Mouse (Mus musculus) stomach, adult 2 months (tissue): ENCODE results near the gene Eif4g1. TPM values are rescaled to one million over a fixed set of nuclear protein-coding genes. Genes with fewer than 3 reads are reported as not detected.

Source experiments
- polyA plus RNA-seq: library from polyadenylated mRNA; depleted of rRNA; stranded (reverse); fragments of >200 nt; gene quantifications from 2 replicates; pipeline ENCODE4 v1.2.3, GENCODE M21; 2012; rRNA removed

Eif4g1 gene
- 180 and 189 TPM in 2 replicates for polyA plus RNA-seq

DNA sequence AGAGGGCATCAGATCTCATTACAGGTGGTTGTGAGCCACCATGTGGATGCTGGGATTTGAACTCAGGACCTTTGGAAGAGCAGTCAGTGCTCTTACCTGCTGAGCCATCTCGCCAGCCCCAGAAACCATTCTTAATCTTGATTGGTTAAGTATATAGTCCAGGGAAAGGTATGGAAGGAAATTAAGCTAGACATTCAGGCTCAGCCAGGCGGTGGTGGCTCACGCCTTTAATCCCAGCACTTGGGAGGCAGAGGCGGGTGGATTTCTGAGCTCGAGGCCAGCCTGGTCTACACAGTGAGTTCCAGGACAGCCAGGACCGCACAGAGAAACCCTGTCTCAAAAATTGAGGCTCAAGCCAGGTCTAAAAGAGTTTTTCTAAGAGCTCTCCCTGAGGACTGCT, at the start of gene Eif4g1:
Gene Eif4g1 (plus strand): TSS at position 301 of the 400 bp plus-strand sequence.

DNA sequence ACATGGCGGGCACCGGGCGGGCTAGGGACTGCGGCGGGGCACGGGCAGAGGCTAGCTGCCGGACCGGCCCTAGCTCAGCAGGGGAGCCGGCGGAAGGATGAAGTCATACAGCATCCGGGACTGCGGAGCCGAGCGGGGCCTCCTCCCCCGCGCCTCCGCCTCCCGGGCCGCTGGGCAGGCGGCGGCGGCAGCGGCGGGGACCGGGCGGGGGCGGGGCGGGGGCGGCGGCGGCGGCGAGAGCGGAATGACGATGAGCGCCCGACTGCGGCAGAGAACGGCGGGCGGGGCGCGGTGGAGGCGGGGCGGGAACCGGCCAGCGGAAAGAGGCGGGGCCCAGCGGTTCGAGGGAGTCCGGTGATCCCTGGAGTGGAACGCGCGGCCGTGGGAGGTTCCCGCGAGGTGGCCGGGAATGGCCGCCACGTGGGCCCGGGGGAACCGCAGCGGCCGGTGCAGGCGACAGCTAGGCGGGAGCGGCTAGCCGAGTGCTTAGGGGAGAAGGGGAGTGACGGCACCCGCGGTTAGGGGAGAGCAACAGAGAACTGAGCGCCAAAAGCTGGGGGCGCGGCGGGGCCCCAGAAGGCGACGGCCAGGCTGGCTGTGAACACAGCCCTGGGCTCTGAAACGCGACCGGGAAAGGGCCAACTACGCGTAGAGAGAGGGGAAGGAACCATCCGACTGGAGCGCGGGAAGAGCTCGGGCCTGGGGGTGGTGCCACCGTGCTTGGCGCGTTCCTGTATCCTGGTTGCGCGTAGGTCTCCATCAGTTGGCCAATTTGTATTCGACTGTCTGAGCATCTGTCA, 46.7 kb upstream of the Eif4g1 start, which contains the start of gene Camk2n2:
Gene Camk2n2 (minus strand): TSS at position 97 of the 800 bp plus-strand sequence.

DNA sequence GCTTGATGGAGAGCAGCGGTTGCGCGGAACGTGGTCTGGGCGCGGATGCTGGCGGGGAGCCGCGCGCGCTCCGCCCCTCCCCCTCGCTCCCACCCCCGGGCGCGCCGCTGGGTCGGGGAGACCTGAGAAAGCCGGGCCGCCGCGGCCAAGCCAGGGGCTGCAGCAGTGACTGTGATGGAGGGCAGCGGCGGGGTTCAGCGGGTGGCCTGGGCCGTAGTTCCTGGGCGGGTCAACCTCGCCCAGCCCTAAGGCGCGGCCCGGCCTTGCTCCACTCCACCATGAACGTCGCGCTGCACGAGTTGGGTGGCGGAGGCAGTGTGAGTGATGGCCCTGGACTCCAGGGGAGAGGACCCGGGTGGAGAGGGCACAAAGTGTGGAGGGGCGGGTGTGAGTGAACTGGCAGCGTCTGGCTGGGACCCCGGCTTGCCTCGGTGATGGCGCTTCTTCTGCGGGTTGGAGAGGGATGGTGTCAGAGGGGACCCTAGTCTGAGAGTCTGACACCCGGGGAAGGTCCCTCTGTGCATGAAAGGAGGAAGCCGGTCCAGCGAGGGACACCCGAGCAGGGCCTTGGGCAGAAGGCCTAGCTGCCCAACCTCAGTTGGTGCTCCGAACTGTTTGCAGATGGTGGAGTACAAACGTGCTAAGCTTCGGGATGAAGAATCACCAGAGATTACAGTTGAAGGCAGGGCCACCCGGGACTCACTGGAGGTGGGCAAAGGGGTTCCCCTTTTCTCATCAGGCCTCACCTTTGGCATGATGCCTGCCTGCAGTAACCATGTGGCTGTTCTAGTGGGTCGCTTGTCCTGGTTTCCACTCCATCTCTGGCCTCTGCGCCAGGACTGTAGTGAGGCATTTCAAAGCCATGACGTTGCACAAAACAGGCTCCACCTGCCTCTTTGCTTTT, 38.1 kb upstream of the Eif4g1 start, which contains the start of gene Ece2:
Gene Ece2 (plus strand): TSS at position 98 of the 904 bp plus-strand sequence.

DNA sequence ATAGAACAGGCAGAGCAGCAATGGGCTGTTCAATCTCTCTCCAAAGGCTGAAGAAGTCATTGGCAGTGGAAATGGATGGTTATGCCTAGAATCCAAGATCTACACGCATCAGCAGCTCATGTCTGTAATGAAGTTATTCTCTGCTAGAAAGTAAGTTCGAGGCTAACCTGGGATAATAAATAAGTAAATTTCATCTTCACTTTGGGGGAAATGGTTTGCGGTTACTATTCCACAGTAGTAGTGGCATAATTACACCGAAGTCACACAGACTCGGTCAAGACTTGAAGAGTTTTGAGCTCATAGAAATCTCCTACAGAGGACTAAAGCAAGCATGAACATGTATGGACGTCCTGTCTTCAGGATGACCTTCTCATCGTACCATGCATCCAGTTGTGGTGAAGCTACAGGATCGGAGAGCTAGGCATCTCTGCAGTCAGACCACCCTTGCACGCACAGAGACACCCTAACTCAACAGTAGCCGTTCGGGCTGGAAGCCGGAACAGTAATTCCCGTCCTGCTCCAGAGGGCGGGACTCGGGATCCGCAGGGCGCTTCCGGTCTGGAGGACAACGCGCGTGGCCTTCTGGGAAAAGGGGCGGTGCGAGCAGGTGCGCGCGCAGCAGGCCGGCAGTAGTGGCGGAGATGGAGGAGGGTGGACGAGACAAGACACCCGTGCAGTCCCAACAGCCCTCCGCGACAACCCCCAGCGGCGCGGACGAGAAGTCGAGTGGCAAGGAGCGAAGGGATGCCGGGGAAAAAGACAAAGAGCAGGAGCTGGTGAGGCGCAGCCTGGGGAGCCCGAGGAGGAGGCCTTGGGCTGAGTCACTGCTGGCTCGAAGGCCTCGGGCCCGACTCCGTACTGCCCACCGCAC, 16.8 kb upstream of the Eif4g1 start, which contains the start of gene Psmd2:
Gene Psmd2 (plus strand): TSS at position 577 of the 871 bp plus-strand sequence.

DNA sequence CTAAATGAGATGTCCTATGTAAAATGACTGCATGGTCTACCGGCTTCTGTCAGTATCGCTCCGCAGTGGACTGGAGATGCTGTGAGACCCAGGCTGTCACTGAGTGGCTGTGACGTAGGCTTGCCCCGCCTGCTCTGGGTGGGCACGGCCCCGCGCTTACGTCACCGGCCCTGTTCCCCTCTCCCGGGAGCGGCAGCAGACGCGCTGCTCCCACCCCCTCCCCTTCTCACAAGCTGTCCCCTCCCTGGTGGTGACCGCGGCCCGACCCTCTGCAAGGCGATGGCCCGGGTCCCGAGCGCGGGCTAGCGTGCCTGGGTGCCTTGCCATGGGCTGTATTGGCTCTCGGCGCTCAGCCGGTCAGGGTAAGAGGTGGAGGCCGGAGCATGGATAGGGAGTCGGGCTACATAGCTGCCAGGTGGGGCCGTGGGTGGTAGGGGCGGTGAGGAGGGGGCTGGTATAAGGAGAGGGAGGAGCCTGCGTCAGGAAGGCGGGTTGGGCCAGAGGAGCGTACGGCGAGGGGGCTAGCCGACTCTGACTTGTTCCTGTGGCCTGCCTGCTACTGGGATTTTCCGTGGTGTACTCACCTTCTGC, 25.1 kb downstream of the Eif4g1 start, which contains the start of gene Fam131a:
Gene Fam131a (plus strand): TSS at position 131 of the 591 bp plus-strand sequence.

DNA sequence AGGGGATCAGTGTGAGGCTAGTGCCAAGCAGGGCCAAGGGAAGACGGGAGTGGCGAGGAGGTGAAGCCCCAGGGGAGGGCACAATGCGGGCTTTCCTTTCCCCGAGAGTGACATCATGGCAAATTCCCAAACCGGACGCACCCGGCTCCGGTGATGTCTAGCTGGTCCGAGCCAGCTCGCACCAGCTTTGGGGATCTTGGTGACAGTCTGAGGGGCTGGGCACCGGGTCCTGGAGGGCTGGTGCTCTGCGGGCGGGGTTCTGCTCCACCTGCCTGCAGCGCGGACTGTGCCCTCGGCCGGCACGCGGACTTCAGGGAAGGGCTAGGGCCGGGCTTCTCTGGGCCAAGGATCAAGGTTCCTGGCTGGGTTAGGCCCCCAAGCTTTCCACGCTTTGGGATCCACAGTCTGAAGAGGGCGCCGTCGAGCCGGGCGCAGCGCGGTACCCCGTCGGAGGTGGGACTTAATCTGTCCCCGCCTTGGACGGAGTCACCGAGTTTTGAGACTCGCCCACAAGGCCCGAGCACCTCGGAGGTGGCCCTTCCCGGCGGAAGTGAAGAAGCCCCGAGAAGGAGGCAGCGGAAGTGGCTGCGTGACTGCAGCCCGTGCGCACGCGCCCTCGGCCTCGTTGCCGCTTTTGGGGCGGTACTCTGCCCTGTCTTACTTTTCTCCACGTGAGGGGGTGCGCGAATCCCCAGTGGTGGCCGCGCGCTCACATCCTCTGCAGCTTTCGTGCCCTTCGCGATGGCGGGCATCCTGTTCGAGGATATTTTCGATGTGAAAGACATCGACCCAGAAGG, 49.3 kb downstream of the Eif4g1 start, which contains the start of the genes Polr2h and Clcn2:
Gene Polr2h (plus strand): TSS at position 485 of the 797 bp plus-strand sequence.
Gene Clcn2 (minus strand): TSS at position 566 of the 797 bp plus-strand sequence.

DNA sequence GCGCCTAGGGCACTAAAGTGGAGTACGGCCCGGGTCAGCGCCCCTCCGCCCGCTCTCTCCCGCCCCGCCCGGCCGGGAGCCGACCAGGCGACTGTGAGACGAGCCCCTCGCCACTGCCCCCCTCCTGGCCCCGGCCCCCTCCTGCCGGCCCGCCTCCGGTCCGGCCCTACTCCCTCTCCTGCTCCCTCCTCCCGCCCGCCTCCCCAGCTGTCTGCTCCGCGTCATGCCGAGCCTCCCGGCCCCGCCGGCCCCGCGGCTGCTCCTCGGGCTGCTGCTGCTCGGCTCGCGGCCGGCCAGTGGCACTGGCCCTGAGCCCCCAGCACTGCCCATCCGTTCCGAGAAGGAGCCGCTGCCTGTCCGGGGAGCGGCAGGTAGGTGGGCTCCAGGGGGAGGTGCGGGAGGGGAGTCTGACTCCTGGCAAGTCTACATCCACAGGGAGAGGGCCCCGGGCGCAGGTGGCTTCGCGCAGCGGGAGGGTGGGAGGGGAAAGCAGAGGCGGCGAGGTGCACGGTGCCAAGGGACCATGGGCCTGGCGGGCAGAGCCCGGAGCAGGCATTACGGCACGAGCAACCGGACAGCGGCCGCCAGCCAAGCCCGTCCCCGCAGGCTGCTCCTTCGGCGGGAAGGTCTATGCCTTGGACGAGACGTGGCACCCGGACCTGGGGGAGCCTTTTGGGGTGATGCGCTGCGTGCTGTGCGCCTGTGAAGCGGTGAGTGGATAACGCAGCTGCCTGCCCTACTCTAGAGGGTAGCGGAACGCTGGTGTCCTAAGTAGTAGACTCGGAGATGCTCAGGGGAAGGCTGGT, 65.0 kb downstream of the Eif4g1 start, which contains the start of gene Chrd:
Gene Chrd (plus strand): TSS at position 203 of the 806 bp plus-strand sequence.

DNA sequence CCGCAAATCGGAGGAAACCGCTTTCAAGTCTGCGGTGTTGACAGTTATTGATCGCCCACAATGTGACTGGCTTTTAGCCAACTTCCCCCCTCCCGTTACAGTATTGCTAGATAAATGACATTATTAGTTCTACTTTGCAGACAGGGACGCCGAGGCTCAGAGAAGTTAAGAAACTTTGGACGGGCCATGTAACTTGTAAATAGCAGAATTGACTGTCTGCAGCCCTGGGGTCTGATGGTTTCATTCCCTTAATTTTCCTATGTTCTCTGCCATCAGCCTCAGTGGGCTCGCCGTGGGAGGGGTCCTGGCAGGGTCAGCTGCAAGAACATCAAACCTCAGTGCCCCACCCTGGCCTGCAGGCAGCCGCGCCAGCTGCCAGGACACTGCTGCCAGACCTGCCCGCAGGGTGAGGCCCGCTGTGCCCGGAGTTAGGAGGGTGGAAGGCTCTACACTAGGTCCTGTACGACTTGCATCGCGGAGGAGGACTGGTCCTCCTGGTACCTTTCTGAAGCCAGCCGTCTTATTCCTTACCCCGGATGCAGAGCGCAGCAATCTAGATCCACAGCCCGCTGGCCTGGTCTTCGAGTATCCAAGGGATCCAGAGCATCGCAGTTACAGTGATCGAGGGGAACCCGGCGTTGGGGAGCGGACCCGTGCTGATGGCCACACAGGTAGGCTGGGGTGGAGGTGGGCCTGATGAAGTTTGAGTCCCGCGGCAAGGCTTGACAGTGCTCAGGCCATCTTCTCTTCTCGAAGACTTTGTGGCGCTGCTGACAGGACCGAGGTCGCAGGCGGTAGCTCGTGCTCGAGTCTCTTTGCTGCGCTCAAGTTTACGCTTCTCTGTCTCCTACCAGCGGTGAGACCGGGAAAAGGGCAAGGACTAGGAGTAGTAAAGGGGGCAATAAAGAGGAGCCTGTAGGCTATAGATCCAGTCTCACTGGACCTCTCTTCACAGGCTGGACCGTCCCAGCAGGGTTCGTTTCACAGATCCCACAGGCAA, 65.9 kb downstream of the Eif4g1 start, which contains the start of gene Thpo:
Gene Thpo (minus strand): TSS at position 781 of the 1,000 bp plus-strand sequence.

Other genes with a start within 250 kb of the Eif4g1 start
- 21.2 and 31.6 TPM in 2 replicates for gene Abcc5, start 241.9 kb upstream of the Eif4g1 start, polyA plus RNA-seq
- 9.7 and 10.6 TPM in 2 replicates for gene Eif2b5, start 169.5 kb upstream of the Eif4g1 start, polyA plus RNA-seq
- 19.6 and 25.7 TPM in 2 replicates for gene Dvl3, start 151.3 kb upstream of the Eif4g1 start, polyA plus RNA-seq
- gene Ap2m1, start 132.8 kb upstream of the Eif4g1 start, polyA plus RNA-seq, result 164 and 178 TPM in 2 replicates
- 9.7 and 15.9 TPM in 2 replicates for gene Abcf3, start 119.7 kb upstream of the Eif4g1 start, polyA plus RNA-seq
- 5.4 and 6.0 TPM in 2 replicates for gene Vwa5b2, start 78.8 kb upstream of the Eif4g1 start, polyA plus RNA-seq
- gene Eef1akmt4, start 56.7 kb upstream of the Eif4g1 start, polyA plus RNA-seq, result 9.2 and 10.2 TPM in 2 replicates
- gene Gm49333, start 56.7 kb upstream of the Eif4g1 start, polyA plus RNA-seq, result 0.11 TPM in 1 of 2 replicates, not detected in the other
- gene Alg3, start 56.6 kb upstream of the Eif4g1 start, polyA plus RNA-seq, result 18.0 and 20.6 TPM in 2 replicates
- gene Camk2n2, start 47.0 kb upstream of the Eif4g1 start, polyA plus RNA-seq, result 5.6 and 9.2 TPM in 2 replicates
- 0.17 and 1.1 TPM in 2 replicates for gene Ece2, start 38.5 kb upstream of the Eif4g1 start, polyA plus RNA-seq
- gene Psmd2, start 16.7 kb upstream of the Eif4g1 start, polyA plus RNA-seq, result 19.8 and 23.2 TPM in 2 replicates
- gene Fam131a, start 24.9 kb downstream of the Eif4g1 start, polyA plus RNA-seq, result 4.4 and 8.1 TPM in 2 replicates
- gene Polr2h, start 49.4 kb downstream of the Eif4g1 start, polyA plus RNA-seq, result 2.1 and 3.3 TPM in 2 replicates
- gene Clcn2, start 49.4 kb downstream of the Eif4g1 start, polyA plus RNA-seq, result 40.6 and 44.8 TPM in 2 replicates
- 4.4 TPM in 2 replicates for gene Chrd, start 64.8 kb downstream of the Eif4g1 start, polyA plus RNA-seq
- gene Thpo, start 66.2 kb downstream of the Eif4g1 start, polyA plus RNA-seq, result 1.5 and 1.6 TPM in 2 replicates